Mouse (Mus musculus) Patski (cell line): ENCODE measurements at regions not wholly inside any gene's neighbourhood (a gene's known extent, or its start where the extent isn't known, plus 50 kb on each side); places are given as distances from the start of the nearest gene placed in this dataset.

Experiments
- ATAC-seq: fragments of 100-300 bp; one replicate; pipeline ENCODE4 v1.8.0; 2021
- CTCF ChIA-PET: fragments of 350-600 bp; sonication (Branson Sonifier 250); formaldehyde crosslinking; loops from one replicate; lab custom pipeline; 2022; ENCODE audit warnings: inconsistent platforms; lab: Charles Lee
- POLR2A ChIA-PET: fragments of 350-600 bp; sonication (Branson Sonifier 250); formaldehyde crosslinking; loops from one replicate; lab custom pipeline; 2022; ENCODE audit warnings: antibody characterized with exemption, inconsistent platforms; lab: Charles Lee
- DNase-seq: peaks from one replicate; pipeline ENCODE4 v3.0.0-alpha.2; 2011; ENCODE audit warnings: low read depth, low spot score
- H3K27me3 ChIP-seq: fragments of 371-371 bp; one replicate; pipeline ENCODE4 v1.5.1; 2021
- CTCF ChIP-seq: fragments of 100-300 bp; IDR thresholded peaks from one replicate; pipeline ENCODE4 v1.5.1; 2021
- in situ Hi-C: fragments of 300-500 bp; cut with MboI; formaldehyde crosslinking; loops from 3 replicates; pipeline ENCODE4 v1.11.1; 2018; ENCODE audit warnings: low pct_unique_long_range_greater_than_20kb, mixed read lengths

- in situ Hi-C loops, result no loop called here
- ChIA-PET POLR2A (interaction anchor here (0.6 to 1.2 kb wide), 2 partner anchors 11 to 39 kb away, joined by 3 read pairs; no protein-coding TSS in a partner anchor), CTCF (no interaction called here)
- DNase-seq (no peak), ATAC-seq (no peak)
- no peaks in the 10 kb centered on the region for H3K27me3 ChIP-seq
- TF ChIP-seq CTCF, result no peak
Observed at GRCm38 (mm10) chr12:12882931-12883553, 58.7 kb downstream of the Mycn start.

- CTCF ChIA-PET, result no interaction called here
- ATAC-seq (no peak), DNase-seq (no peak)
- TF ChIP-seq CTCF, result no peak
- in situ Hi-C loops, result no loop called here
- H3K27me3 ChIP-seq, result no peaks in the 10 kb centered on the region
- POLR2A ChIA-PET, result no interaction called here
Observed at GRCm38 (mm10) chr12:12878031-12878430, 63.7 kb downstream of the Mycn start.

- CTCF ChIA-PET, result no interaction called here
- in situ Hi-C loops, result no loop called here
- no peak for DNase-seq
- TF ChIP-seq CTCF, result no peak
- ATAC-seq, result no peak
- no peaks in the 10 kb centered on the region for H3K27me3 ChIP-seq
- POLR2A ChIA-PET, result no interaction called here
Observed at GRCm38 (mm10) chr12:12877539-12877938, 64.2 kb downstream of the Mycn start.

GRCm38 (mm10) chr12:12875976-12876745 lies 65.6 kb downstream of the Mycn start:
- CTCF ChIA-PET, result no interaction called here
- in situ Hi-C loops, result no loop called here
- ATAC-seq, result no peak
- no peak for TF ChIP-seq CTCF
- H3K27me3 ChIP-seq, result no peaks in the 10 kb centered on the region
- no peak for DNase-seq
- POLR2A ChIA-PET, result no interaction called here

GRCm38 (mm10) chr12:12873551-12873950 lies 68.2 kb downstream of the Mycn start:
- ATAC-seq, result no peak

GRCm38 (mm10) chr12:12872974-12873373 lies 68.7 kb downstream of the Mycn start:
- CTCF ChIA-PET, result interaction anchor here (1.3 kb wide), 1 partner anchor 16 kb away, joined by 3 read pairs; no protein-coding TSS in a partner anchor
- in situ Hi-C loops, result no loop called here
- no peak for TF ChIP-seq CTCF
- POLR2A ChIA-PET, result interaction anchor here (0.7 kb wide), 1 partner anchor 100 kb away, joined by 3 read pairs; no protein-coding TSS in a partner anchor
- ATAC-seq, result no peak
- no peaks in the 10 kb centered on the region for H3K27me3 ChIP-seq
- no peak for DNase-seq

More at GRCm38 (mm10) chr12:12873551-12873950, 68.2 kb downstream of the Mycn start:
- ChIA-PET CTCF (no interaction called here), POLR2A (no interaction called here)
- no peak for TF ChIP-seq CTCF
- H3K27me3 ChIP-seq, result no peaks in the 10 kb centered on the region
- DNase-seq, result no peak
- in situ Hi-C loops, result no loop called here

- DNase-seq (no peak), ATAC-seq (no peak)
- ChIA-PET POLR2A (interaction anchor here (0.6 to 0.8 kb wide), 2 partner anchors 12 to 23 kb away, joined by 3 to 4 read pairs; no protein-coding TSS in a partner anchor), CTCF (no interaction called here)
- in situ Hi-C loops, result no loop called here
- no peaks in the 10 kb centered on the region for H3K27me3 ChIP-seq
- TF ChIP-seq CTCF, result no peak
Observed at GRCm38 (mm10) chr12:12871272-12871671, 70.4 kb downstream of the Mycn start.

GRCm38 (mm10) chr12:12866590-12866989 lies 75.1 kb downstream of the Mycn start:
- ATAC-seq, result no peak
- in situ Hi-C loops, result no loop called here
- H3K27me3 ChIP-seq, result no peaks in the 10 kb centered on the region
- ChIA-PET CTCF (no interaction called here), POLR2A (no interaction called here)
- DNase-seq, result no peak
- TF ChIP-seq CTCF, result no peak

GRCm38 (mm10) chr12:12850681-12851080 lies 91.0 kb downstream of the Mycn start:
- CTCF ChIA-PET, result interaction anchor here (1.0 kb wide), 1 partner anchor 11 kb away, joined by 3 read pairs; no protein-coding TSS in a partner anchor
- in situ Hi-C loops, result no loop called here
- POLR2A ChIA-PET, result no interaction called here
- DNase-seq, result no peak
- TF ChIP-seq CTCF, result no peak
- no peaks in the 10 kb centered on the region for H3K27me3 ChIP-seq
- no peak for ATAC-seq

- H3K27me3 ChIP-seq, result no peaks in the 10 kb centered on the region
- CTCF ChIA-PET, result no interaction called here
- ATAC-seq (no peak), DNase-seq (no peak)
- POLR2A ChIA-PET, result no interaction called here
- in situ Hi-C loops, result no loop called here
- no peak for TF ChIP-seq CTCF
Observed at GRCm38 (mm10) chr12:12846716-12847115, 95.0 kb downstream of the Mycn start.

- ATAC-seq, result no peak
- TF ChIP-seq CTCF, result no peak
- CTCF ChIA-PET, result interaction anchor here (0.9 to 1.4 kb wide), 2 partner anchors 10 to 64 kb away, joined by 3 read pairs; no protein-coding TSS in a partner anchor
- POLR2A ChIA-PET, result no interaction called here
- in situ Hi-C loops, result no loop called here
- H3K27me3 ChIP-seq, result no peaks in the 10 kb centered on the region
- no peak for DNase-seq
Observed at GRCm38 (mm10) chr12:12842247-12842957, 99.3 kb downstream of the Mycn start.
